16 mouse cellular contexts compared by ENCODE assay signal in genomic region chr16:95955716-95956346, GRCm38 (mm10). TPM values are rescaled to one million over a fixed set of nuclear protein-coding genes. Genes with fewer than 3 reads are reported as not detected.
DNase-seq lines count a peak whose midpoint lies in the region; ATAC-seq lines count a peak whose summit lies in the region.
"Had no signal": no experiment of that assay in that cellular context is flagged by ENCODE, and none has a peak within 500 bp of the region (broad histone marks: within the 10 kb centered on the region; RNA-seq: fewer than 3 reads in every experiment).

No protein-coding gene starts in this region.

- intact Hi-C loops in left cerebral cortex, postnatal 4 days (cut with DNase I): no loop called here
- intact Hi-C loops in left cerebral cortex, postnatal 14 days (cut with DNase I): no loop called here

- DNase-seq in spleen, postnatal 36 days (ENCODE audit: low spot score in 2 of 2): peak; percentile 28
- no peak for DNase-seq in spleen, adult 12 weeks (ENCODE audit: low spot score)
- DNase-seq in left cerebral cortex, postnatal 4 days: no peak
- no peak for DNase-seq in natural killer cell, adult 2 months (ENCODE audit: low spot score in 2 of 2)
- no peak for DNase-seq in left cerebral cortex, postnatal 14 days (ENCODE audit: low spot score in 2 of 2)
- DNase-seq: adrenal gland, postnatal 25 days; cerebellum, adult 11-12 months; gastrocnemius, postnatal 14 days; heart, adult 18-20 months; heart, postnatal 14 days; kidney, adult 11 months; liver, embryonic 13.5 days had no signal

- peak; percentile 92 for ATAC-seq in common myeloid progenitor, adult 5-6 weeks (replicated peaks; ENCODE audit: low read depth, poor library complexity, severe bottlenecking)
- peak; percentile 94 for ATAC-seq in megakaryocyte, adult 5-6 weeks (ENCODE audit: poor library complexity, severe bottlenecking)
- ATAC-seq: forebrain, embryonic 16.5 days; midbrain, embryonic 16.5 days had no signal

RNA-seq across cellular contexts. Expression of gene Psmg1, which starts 34.9 kb away (rescaled TPM):
- total RNA-seq in common myeloid progenitor, adult 5-6 weeks (2017): 60.0 and 66.6 TPM in 2 replicates
- 20.2 and 21.6 TPM in 2 replicates for total RNA-seq in megakaryocyte, adult 5-6 weeks (2015)
- 19.3 and 32.2 TPM in 2 replicates for total RNA-seq in megakaryocyte, adult 5-6 weeks (2017)
- 10 to 100 TPM; 26.5 to 32.2 TPM for total RNA-seq in left cerebral cortex, postnatal 4 days (2021)
- 10 to 100 TPM; 16.8 to 17.2 TPM for total RNA-seq in left cerebral cortex, postnatal 14 days (2021)

Comparison
In these comparisons a context has a peak if more than half of its experiments do, and no peak if none do; other contexts are left out.
1. DNase-seq: peak in spleen, postnatal 36 days (2 of 2); none in spleen, adult 12 weeks (single experiment), left cerebral cortex, postnatal 4 days (single experiment), natural killer cell, adult 2 months (0 of 2) and left cerebral cortex, postnatal 14 days (0 of 2).